Mouse (Mus musculus): ENCODE measurements around the gene Tsga8. TPM values are rescaled to one million over a fixed set of nuclear protein-coding genes. Genes with fewer than 3 reads are reported as not detected.

Gene Tsga8
- polyA plus RNA-seq (2014; fragmentation: Nextera tagmentation; extraction: Ambion mirVana): not detected in 2 replicates

- Histone ChIP-seq H3K9me3 (ENCODE audit: control insufficient read depth, low read length) (no peaks in the 10 kb centered on the region), H3K27me3 (ENCODE audit: control insufficient read depth, insufficient read depth, low read length) (no peaks in the 10 kb centered on the region), H3K9ac (replicated peaks; ENCODE audit: low read depth, low read length) (no peak within 1 kb of the TSS), H3K27ac (ENCODE audit: low read depth, low read length) (no peak within 1 kb of the TSS), H3K4me2 (ENCODE audit: low read depth, low read length) (no peak within 1 kb of the TSS), H3K4me1 (ENCODE audit: control insufficient read depth, insufficient read depth, low read length) (no peaks in the 10 kb centered on the region), H3K4me3 (ENCODE audit: low read depth, low read length) (no peak within 1 kb of the TSS), H3K36me3 (ENCODE audit: control insufficient read depth, insufficient read depth, low read length) (no peaks in the 10 kb centered on the region)
- no peak for ATAC-seq (ENCODE audit: low read depth)
- WGBS: 94% methylated on average over 15 of the region's 15 CpGs
These were observed at the start of gene Tsga8 for GRCm38 (mm10) chrX:83487598-83487997. TSS of gene Tsga8 (minus strand) at chrX:83487924.

All from neural tube, embryonic 14.5 days (tissue).